Mouse (Mus musculus) CH12F3 (cell line): ENCODE measurements around the gene Klhl11.

ENCODE experiments used
- in situ Hi-C: fragments of 300-500 bp; cut with MboI; formaldehyde crosslinking; loops from 2 replicates; pipeline ENCODE4 v1.14.3; 2020; ENCODE audit warnings: low sequenced_read_pairs

Gene Klhl11

DNA sequence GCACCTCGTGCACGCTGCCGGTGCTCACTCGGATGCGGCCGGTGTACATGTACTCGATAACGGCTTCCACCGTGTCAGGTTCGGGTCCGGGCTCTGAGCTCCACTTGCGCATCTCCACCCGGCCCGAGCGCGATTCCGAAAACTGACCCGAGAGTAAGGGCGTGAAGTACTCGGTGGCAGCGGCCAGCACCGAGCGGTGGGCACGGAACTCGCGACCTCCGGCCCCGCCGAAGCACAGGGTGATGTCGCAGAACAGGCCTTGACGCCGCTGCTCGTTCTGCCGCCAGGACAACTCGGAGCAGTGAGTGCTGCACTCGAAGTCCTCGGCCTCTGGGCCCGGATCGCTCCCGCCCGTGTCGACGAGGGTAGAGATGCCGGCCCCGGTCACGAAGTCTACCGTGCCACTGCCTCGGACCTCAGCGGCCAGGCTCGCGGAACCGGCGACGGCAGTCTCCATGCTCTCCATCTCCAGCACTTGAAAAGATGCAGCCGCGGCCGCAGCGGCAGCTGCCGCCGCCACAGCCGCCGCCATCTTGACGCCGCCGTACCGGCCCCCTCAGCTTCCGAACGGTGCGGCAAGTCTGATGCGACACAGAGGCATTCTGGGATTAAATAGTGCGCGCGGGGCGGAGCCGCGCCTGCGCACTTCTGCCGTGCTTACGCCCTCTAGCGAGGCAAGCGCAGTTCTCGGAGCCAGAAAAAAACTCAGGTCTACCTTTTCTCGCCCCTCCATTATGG, at the start of gene Klhl11:
Klhl11 (minus strand) TSS at position 545 of the 738 bp plus-strand sequence.
- in situ Hi-C loops, result no loop called here

DNA sequence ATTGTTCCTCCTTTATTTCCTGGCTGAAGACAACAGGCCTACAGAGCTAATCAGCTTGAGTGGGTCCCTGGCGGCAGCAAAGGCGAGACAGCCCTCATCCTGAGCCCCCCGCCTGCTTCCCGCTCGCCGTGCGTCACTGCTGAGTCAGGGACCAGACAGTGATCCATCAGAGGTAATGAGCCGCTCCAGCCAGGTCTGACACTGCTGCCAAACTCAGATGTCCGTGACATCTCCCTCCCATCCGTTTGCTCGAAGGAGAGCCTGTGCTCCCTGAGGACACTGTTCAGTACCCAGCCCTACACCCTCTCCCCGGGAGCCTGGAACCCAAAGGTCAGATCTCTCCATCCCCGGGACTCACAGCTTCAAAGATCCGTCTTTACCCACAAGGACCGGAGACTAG, 48.3 kb upstream of the Klhl11 start:
- in situ Hi-C loops, result no loop called here

DNA sequence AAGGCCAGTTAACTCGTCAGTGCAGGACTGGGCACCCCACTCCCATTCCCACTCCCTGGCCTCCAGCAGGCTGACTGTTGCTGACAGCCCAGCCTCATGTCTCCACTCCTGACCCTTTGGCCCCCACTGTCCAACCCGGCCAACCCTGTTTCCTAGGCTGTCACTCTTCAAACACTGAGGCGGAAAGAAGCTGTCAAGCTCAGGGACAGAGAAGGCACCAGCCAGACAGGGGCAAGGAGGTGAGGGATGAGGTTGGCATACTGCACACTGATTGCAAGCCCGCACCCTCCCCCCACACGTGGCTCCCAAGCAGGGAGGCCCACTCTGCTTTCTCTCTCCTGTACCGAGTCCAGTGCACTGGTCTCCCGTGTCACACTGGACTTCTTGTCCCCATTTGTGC, 46.6 kb upstream of the Klhl11 start:
- in situ Hi-C loops, result no loop called here

DNA sequence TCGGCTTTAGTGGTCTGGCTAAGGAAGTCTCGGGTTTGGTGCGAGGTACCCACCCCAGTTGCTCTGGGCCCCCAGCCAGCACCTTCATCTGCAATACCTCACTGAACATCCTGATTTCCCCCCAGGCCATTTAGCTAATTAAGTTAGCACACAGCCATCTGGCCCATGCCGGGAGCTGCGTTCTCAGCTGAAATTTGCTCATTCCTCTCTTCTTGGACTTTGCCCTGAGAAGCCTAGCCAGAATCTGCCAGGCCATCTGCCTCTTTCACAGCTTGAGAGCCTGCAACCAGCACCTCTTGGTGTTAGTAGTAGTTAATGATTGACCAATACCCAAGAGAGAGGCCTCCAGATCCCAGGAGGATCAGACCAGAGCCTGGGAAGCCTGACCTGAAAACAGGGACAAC, 45.6 kb upstream of the Klhl11 start:
- in situ Hi-C loops, result no loop called here

DNA sequence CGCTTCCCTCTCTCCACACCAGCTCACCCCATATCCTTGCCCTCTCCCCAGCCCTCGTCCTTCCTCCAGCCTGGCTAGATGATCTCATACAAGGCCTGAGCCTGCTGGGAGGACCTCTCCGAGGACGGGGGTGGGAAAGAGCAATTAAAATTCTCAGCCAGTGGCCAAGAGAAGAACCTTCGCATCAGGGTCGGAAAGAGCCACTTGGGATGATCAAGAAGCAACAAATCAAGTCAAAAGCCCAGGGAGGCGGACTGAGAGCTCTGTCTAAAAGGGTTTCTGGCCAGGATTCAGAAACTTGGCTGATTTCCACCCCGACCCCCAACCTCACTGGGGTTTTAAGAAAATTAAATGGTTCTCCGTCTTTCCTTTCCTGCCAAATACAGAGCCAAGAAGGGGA, 43.8 kb upstream of the Klhl11 start:
- in situ Hi-C loops, result no loop called here

DNA sequence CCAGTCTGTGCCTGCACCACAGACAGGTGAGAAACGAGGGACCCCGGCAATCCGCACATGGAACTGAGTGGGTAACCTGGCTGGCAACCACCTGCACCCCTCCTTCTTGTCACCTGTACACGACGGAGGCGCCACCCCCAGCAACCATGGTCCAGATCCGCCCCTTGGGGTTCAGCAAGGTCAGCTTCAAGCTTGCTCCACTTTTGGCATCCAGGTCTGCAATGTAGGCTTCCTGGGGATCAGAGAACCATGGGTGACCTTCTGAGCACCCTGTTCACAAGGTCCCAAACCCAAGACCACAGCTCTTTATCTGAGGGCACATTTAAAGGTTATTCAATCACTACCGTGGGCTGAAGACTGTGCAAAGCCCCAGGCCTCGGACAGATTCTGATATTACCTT, 43.2 kb upstream of the Klhl11 start:
- in situ Hi-C loops, result no loop called here

DNA sequence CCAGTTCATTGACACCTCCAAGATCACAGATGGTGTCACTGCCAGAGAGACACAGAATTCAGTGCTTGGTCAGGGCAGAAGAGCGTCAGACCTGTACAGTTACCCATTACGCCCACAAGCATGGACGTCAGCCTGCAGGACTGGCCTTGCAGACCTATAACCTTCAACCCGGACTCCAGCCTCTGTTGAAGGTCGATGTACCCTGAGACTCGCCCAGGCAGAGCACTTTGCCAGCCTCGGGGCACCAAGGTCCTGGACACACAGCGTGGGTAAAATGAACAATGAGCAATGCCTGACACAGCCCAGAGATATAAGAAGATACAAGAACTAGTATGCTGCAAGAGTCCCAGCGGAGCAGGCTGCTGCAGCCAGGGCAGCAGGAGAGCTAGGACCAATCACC, 42.5 kb upstream of the Klhl11 start:
- in situ Hi-C loops, result no loop called here

DNA sequence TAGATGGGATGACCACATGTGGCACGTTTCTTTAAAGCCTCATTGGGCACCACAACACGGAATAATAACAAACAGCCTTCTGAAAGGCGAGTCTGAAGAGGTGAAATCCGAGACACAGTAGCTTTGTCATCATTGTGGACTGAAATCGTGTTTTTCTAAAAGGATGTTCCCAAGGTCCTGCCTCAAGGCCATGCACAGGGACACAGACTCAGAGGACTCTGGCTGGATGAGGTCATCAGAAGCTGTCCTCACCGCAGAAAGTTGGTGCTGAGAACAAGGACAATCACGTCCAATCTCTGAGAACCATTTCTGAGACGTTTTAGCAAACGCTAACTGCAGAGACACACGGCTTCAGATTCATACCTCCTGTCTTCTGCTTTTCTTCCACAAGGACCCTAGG, 41.2 kb upstream of the Klhl11 start:
- in situ Hi-C loops, result no loop called here

DNA sequence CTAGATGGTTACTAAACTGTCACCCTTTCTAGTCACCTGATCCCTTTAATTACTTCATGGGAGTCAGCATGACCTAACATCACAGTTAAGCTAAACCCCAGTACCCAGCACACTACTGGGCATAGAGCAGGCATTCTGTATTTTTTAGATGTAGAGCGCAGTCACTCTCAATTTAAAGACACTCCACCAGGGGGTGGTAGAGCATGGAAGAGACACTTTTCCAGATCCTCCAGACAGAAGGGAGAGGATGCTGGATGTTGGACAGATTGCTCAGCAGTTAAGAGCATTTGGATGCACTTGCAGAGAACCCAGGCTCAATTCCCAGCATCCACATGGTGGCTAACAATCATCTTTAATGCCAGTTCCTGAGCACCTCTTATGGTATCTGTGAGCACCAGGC, 39.8 kb upstream of the Klhl11 start:
- in situ Hi-C loops, result no loop called here

DNA sequence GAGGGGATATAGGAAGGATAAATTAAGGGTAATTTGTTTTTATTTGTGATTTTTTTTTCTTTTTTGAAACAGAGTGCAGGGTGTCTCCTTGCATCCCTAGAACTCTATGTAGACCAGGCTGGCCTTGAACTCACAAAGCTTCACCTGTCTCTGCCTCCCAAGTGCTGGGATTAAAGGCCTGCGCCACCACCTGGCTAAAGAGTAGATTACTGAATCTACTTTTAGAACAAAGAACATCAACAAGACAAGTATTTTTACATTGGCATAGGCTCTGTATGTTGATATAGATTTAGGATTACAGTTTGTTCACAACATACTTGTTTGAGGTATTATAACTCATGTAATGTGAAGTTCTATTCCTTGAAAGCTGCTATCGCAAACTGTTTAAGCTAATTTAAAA, 38.0 kb upstream of the Klhl11 start:
- in situ Hi-C loops, result no loop called here

DNA sequence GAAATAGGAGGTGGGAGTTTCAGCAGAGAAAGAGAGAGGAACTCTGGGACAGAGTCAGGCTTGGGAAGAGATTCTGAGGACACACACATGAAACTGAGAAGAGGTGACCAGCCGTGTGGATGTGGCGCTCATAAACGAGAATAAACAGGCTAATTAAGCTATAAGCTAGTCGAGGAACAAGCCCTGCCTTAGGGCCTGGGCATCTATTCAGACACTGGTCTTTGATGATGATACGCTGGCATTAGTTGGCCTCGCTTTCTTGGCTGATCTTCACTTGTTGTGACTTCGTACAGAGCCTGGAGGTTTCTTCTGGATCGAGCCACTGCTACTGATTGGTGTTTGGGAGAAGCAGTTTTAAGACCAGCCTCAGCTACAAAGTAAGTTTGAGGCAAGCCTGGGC, 33.5 kb upstream of the Klhl11 start:
- in situ Hi-C loops, result no loop called here

DNA sequence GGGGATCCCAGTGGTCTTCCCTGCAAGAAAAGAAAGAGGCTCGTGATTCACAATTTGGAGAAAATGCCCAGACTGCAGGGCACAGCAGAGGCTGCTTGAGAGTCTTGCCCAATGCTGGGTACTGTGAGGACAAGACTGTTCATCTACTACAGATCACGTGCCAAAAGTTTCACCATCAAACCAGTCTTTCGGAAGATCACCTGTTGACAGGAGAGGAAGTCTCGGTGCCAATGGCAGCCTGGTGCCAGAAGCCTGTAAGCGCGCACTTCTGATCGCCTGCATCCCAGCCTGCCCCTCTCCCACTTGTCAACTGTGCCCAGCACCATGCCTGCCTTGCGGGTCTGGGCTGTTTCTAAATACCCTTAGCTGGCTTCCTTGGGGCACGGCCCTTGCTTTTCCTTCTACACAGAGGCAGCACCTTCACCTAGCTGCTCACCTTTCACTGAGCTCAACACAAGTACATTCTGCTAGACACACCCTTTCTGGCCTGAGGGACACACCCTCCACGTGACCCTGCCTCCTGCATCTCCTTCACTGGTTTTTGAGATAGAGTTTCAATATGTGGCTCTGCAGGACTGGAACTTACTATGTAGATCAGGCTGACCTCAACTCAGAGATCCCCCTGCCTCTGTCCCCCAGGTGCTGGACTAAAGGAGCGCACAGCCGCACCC, 32.6 kb upstream of the Klhl11 start:
- in situ Hi-C loops, result no loop called here

DNA sequence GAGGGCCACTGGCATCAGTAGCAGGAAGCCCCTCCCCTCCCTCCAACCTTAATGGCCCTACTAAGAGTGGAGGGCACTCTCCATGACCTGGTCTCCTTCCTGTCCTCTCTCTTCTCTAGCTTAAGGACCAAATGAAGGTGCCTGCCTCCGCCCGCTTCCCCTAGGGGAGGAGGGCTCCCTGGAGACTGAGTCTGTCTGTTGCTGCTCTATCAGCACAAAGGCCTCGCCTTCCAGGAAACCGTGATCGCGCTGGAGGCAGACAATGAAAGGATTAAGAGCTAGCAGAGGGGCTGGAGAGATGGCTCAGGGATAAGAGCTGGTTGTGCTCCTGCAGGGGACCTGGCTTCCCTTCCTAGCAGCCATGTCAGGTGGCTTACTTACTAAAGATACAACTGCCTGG, 28.8 kb upstream of the Klhl11 start:
- in situ Hi-C loops, result no loop called here

DNA sequence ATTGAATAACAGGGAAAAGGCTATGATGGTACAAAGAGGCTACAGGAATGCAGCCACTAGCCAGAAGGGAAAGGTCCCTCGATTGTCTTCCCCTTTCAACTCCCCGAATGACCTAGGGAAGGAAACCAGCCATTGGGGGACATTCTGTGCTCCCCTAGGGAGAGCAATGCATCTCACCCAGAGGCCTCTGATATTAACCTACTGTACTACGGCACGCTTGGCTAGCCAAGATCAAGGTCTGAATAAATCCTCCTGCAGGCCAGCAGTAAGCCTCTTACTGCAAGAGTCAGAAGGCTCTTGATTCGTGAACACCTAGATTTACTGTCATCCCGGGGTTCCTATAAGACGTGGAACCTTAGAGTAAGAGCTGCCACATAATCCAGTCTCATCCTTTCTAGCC, 28.1 kb upstream of the Klhl11 start:
- in situ Hi-C loops, result no loop called here

DNA sequence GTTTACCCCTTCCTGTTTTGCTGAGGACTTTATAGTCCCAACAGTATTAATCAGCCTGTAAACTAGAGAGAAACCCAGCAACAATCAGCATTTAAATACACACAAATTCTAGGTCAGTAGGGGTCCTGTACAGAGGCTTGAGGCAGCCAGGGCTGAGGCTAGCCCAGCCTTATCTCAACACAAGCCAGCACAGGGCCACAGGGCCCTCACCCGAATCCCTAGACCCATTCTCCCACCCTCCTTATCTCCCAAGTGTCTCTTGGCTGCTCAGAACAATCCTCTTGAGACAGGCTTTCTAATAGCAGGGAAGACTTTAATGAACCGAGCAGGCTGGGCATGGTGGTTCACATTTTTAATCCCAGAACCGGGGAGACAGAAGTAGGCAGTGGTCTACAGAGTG, 27.7 kb upstream of the Klhl11 start:
- in situ Hi-C loops, result no loop called here

DNA sequence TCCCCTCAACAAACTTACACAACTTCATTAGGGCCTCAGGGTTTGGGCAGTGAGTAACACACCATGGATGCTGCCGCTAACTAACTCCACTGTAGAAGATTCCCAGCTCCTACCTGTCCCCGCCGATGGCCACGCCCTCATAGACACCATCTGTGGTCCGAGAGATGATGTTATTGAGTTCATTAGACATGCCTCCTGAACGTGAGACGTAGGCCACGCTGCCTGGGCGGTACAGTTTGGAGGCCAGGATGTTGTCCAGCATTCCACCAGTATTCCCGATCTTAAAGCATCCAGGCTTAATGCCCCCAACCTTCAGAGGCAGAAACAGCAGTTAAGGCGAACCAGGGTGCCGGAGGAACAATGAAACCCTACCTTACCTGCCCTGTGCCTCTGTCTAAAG, 21.2 kb upstream of the Klhl11 start:
- in situ Hi-C loops, result loop anchor here (10.0 kb wide), 1 partner anchor 211 kb away; the partner anchor contains the start of gene Dhx58

DNA sequence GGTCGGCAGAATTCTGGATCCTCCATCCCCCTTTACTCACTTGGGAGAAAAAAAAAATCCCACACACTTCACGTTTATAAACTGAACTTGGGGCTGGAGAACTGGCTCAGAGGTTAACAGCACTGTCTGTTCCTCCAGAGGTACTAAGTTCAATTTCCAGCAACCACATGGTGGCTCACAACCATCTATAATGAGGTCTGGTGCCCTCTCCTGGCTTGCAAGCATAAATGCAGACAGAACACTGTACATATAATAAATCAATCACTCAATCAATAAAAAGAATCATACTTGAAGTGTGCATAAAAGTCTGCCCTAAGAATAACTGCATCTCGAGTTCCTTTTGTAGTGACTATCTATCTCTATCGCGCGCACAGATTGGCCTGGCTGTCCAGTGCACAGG, 18.4 kb upstream of the Klhl11 start:
- in situ Hi-C loops, result loop anchor here (10.0 kb wide), 1 partner anchor 214 kb away; the partner anchor contains the start of gene Dhx58

DNA sequence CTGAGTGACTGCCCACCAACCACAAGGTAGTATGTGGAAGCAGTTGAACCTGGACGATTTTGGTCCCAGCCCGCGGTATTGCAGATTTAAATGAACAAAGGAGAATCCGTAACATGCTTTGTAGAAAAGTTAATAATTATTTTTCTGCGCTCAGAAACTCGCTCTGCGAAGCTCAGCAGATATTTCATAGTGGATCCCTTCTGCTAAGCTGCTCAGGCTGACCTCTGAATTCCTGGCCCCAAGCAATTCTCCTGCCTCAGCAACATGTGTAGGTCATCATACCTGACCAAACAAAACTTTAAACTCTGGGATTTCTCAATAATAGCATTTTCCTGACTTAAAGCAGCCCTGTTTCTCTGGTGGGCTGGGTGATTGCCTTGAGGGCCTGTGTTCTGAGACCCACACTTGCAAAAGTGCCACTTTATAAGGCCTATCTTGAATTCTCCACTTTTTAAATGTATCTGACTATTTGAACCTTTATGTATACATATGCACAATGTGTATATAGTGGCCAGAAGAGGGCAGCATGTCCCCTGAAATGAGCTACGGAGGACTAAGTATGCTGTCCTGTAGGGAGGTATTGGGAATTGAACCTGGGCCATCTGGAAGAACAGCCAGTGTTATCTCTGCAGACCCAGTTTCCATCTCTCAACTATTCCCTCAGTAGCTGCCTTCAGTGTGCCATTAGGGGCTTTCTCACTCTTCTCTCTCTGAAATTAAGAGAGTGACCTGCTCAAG, 13.4 kb upstream of the Klhl11 start:
- in situ Hi-C loops, result no loop called here

DNA sequence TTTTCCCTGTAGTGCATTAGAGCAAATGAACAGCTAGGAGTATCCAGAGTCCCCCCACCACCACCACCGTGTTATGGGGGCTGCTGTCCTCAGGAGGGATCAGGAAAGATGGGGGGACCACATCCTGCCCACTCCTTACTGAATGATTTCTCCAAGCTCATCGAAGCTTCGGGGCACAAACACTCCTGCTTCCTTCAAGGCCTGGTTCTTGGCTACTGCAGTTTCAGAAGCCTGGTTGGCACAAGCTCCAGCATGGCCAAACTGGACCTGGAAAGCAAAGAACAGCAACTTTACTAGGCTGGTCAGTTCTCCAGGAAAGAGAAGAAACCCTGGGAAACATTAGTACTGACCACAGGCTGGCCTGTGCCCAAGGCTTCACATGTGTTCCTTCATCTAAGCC, 11.9 kb upstream of the Klhl11 start:
- in situ Hi-C loops, result no loop called here

DNA sequence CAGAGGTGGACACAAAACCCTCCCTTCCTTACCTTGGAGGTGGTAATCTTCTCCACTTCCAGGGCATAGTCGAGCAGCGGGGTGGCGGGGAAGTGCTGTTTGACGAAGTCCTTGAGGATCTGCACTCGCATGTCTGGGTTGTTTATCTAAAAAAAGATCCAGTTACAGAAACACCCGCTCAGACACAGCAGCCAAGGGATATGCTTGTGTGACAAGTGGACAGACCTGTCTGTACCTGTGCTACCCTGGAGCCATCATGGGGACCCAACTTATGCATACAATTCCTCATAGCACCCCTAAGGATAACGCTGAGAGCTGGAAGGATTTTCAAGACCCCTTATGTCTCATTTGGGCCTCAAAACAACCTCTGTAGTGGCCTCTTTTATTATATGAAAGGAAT, 6.6 kb upstream of the Klhl11 start:
- in situ Hi-C loops, result no loop called here

DNA sequence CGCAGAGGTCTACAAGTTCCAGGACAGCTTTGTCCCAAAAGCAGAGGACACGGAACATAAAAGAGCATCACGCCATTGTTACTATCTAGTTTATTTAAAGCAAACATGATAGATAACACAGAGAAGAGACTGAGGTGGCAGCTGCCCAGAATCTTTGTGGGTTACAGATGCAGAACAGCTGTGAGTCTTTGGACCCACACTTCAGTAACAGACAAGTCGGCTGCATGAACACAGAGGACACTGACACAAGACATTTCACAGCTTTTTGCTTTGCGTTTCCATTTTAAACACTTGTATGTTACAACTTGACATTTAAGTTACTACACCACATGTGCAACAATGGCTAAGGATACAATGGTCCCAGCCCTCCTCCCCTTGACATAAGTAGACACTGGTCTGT, 3.7 kb upstream of the Klhl11 start:
- in situ Hi-C loops, result no loop called here

DNA sequence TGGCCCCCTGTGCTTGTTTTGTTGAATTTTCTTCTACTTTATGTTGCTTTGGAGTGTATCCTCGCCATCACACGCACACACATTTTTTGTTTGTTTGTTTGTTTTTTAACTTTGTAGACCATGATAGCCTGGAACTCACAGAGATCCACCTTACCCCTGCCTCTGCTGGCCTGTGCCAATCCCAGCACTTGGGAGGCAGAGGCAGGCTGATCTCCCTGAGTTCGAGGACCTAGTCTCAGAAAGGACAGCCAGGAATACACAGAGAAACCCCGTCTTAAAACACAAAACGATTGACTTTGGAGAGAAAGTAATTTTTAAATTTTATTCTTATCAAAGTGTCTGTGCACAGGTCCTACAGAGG, 374 bp upstream of the Klhl11 start:
- in situ Hi-C loops, result no loop called here
